Mouse (Mus musculus): ENCODE results near the gene Ppfia1. TPM values are rescaled to one million over a fixed set of nuclear protein-coding genes. Genes with fewer than 3 reads are reported as not detected.

Gene Ppfia1
- total RNA-seq, 1 experiment from 2014 or later = 53.3 TPM

DNA sequence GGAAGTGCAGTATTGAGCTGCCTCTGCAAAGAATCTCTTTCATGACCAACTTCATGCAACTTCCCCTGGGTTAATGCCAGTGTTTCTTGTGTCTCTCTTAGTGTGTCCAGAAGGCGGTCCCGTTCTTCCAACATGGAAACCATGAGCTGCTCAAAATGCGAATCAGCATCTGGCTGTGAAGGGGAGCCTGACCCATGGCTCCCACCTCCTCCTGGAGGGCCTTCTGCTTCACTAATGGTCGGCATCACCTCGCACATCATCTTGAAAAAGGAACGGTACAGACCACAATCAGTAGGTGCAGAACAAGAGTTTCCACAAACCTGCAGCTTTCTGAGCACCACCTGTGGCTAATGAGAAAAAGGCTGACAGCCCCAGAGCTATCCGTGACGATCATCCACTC is 1.3 kb downstream of the Ppfia1 start:
- ATAC-seq (replicated peaks; ENCODE audit: low read depth, poor library complexity, severe bottlenecking) = no peak

DNA sequence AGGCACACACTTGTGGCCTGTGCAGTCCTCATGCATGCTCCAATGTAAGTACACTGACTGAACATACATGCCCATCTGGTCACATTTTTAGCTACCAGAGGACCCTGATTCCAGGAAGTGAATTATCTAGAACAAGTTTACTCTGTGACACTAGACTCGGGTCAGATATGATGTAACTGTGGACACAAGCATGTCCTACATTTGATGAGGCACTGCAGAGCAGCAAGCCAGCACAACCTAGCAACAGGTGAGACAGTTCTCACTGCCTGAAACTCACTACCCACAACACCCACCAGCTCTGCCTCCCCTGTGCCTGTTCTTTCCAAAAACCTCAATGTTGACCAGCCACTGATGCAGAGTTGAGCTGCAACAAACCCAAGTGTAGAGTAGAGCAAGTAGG is 2.7 kb downstream of the Ppfia1 start:
- ATAC-seq (replicated peaks; ENCODE audit: low read depth, poor library complexity, severe bottlenecking) = no peak

- ATAC-seq (replicated peaks; ENCODE audit: low read depth, poor library complexity, severe bottlenecking) = no peak
Measured at GRCm38 (mm10) chr7:144549904-144550566, 3.5 kb downstream of the Ppfia1 start.

DNA sequence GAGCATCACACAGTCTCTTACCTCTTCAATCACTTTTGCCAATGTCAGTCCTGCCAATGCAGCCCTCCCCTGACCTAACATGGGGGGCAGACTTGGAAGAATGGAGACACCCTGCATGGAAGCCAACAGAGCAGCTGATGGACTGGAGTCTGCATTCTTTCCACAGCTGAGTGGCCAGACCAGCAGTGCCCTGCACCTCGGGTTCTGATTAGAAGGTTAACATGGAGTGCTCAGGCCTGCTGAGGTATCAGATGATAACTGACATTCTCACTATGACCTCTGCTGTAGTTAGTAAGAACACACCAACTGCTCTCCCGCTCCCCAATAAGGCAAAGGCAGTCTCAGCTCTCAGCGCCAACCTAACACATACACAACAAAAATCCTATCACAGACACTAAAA is 8.3 kb downstream of the Ppfia1 start:
- ATAC-seq (replicated peaks; ENCODE audit: low read depth, poor library complexity, severe bottlenecking) = no peak

DNA sequence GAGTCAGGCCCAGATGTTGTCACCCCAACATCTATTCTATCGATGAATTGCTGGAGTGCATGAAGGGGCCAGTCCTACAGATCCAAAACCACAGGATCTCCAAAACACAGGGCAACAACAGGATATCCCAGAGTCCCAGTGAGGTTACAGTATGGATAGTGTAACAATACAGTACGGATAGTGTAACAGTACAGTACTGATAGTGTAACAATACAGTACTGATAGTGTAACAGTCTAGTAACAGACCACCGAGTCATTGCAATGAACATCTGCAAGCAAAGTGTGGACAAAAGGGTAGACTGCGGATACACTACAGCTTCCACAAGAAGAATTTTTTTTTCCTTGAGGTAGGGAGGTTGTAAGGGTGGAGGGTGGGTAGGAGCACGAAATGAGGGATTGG is 12.2 kb downstream of the Ppfia1 start:
- ATAC-seq (replicated peaks; ENCODE audit: low read depth, poor library complexity, severe bottlenecking) = no peak

DNA sequence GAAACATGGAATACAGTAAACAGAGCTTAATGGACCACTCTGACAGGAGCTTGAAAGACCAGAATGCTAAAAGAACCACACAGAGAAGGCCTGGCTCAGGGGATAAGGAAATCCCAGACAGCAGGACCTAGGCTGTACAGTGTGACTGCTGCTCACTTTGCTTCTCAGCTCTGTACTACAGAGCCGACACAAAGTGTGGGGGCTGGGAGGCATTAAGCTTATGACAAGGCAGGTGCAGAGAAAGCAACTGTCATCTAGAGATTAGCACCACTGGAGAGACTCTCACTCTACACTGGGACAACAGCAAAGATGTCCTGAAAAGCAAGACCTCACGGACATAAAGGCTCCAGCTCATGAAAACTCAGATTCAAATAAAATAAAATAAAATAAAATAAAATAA is 14.4 kb downstream of the Ppfia1 start:
- ATAC-seq (replicated peaks; ENCODE audit: low read depth, poor library complexity, severe bottlenecking) = no peak; the same call in 1 of the 2 replicates

- ATAC-seq (replicated peaks; ENCODE audit: low read depth, poor library complexity, severe bottlenecking) = no peak
Measured at GRCm38 (mm10) chr7:144538030-144538644, 15.4 kb downstream of the Ppfia1 start.

- ATAC-seq (replicated peaks; ENCODE audit: low read depth, poor library complexity, severe bottlenecking) = peak; percentile 64
Measured at GRCm38 (mm10) chr7:144536367-144536766, 17.2 kb downstream of the Ppfia1 start.

DNA sequence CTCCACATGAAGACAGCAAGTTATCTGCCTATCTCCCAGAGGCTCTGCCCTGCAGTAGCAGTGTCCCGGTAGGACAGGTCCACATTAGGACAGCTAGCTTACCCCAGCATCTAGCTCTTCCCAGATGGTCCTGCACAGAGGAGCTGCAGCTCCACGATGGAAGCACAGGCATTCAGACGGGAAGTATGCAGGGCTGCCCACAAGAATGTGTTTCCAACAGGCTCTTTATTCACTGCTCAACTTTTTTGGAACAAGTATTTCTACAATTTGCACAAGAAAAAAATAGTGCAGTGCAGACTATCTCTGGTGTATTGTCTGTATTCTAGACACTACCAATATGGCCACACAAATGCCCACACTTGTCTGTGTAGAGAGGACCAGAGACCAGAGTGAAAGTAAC is 18.8 kb downstream of the Ppfia1 start:
- ATAC-seq (replicated peaks; ENCODE audit: low read depth, poor library complexity, severe bottlenecking) = no peak

DNA sequence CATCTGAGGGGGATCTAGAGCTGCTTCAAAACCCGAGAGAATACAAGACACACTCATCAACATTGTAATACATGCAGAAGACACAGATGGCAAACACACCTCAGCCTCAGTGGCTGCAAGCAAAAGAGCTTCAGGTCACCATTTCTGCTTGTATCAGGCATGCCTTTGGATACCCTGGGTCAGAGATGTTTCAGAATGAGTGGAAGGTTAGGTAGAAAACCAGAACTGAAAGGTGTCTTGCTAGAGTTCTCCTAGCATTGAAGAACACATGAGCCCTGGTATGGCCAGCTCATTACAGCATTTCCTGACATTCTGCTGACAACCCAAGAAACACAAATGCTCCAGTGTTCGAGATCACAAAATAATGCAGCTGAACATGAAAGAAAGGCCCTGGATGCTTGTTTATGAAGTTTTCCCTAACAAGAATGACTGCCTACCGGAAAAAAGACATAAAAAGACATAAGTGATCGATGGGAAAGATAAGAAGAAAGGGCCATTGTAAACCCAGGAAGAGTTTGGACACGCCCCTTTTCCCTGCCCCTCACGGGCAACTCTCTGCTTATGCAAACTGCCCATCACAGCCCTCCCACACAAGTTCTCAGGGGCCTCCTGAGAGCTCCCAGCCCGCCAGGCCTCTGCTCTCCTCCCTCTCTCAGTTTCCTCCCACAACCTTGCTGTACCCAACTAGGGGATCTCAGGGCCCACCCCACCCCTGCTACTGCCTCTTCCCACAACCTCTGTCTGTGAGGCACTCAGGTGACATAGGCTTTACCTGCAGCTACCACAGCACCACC is 21.7 kb downstream of the Ppfia1 start:
- no peak for ATAC-seq (replicated peaks; ENCODE audit: low read depth, poor library complexity, severe bottlenecking)

GRCm38 (mm10) chr7:144529851-144530250 is 23.7 kb downstream of the Ppfia1 start:
- peak; percentile 10; the same call in 1 of the 2 replicates for ATAC-seq (replicated peaks; ENCODE audit: low read depth, poor library complexity, severe bottlenecking)

DNA sequence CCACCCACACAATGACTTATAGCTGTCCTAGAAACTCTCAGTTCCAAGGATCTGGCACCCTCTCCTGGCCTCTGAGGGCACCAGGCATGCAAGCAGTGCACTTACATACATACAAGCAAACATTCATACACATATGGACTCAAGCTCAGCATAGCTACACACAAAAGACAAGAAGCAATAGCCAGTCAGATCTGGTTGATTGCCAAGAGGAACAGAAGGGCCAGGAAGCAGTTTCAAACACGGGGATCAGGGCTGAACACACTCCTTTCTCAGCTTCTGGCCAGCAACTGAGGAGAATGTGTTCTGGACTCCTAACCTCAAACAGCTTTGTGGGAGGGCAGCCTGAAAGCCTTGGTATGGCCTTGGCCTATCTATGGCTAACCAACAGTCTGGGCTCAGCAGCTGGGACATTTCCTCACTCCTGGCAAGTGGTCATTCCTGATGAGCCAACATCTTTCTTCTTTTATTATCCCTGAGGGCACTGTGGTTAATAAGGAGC is 25.8 kb downstream of the Ppfia1 start:
- no peak for ATAC-seq (replicated peaks; ENCODE audit: low read depth, poor library complexity, severe bottlenecking)

GRCm38 (mm10) chr7:144526649-144527048 is 26.9 kb downstream of the Ppfia1 start:
- ATAC-seq (replicated peaks; ENCODE audit: low read depth, poor library complexity, severe bottlenecking) = no peak

- ATAC-seq (replicated peaks; ENCODE audit: low read depth, poor library complexity, severe bottlenecking) = no peak
Measured at GRCm38 (mm10) chr7:144524427-144525191, 28.9 kb downstream of the Ppfia1 start.

- ATAC-seq (replicated peaks; ENCODE audit: low read depth, poor library complexity, severe bottlenecking) = peak; percentile 85
Measured at GRCm38 (mm10) chr7:144523415-144523814, 30.1 kb downstream of the Ppfia1 start.

GRCm38 (mm10) chr7:144521927-144522326 is 31.6 kb downstream of the Ppfia1 start:
- no peak for ATAC-seq (replicated peaks; ENCODE audit: low read depth, poor library complexity, severe bottlenecking)

GRCm38 (mm10) chr7:144519852-144520251 is 33.7 kb downstream of the Ppfia1 start:
- no peak for ATAC-seq (replicated peaks; ENCODE audit: low read depth, poor library complexity, severe bottlenecking)

GRCm38 (mm10) chr7:144516711-144517110 is 36.8 kb downstream of the Ppfia1 start:
- no peak for ATAC-seq (replicated peaks; ENCODE audit: low read depth, poor library complexity, severe bottlenecking)

DNA sequence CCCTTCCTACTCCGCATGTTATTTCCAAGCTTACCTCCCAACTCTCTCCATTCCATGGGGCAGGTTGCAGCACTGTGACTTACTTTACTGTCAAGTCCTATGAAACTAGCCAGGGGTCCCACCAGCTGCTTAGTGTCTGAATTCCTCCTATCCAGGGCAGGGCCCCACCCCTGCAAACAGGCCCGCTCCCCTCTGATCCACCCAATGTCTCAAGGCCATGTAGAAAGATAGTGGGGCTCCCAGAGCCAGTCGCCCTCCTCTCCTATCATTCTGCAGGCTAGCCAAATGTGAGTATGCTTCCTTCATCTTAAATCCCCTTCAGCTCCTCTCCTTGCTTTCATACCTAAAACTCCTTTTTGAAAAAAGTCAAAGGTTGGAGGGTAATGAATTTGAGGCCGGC is 44.4 kb downstream of the Ppfia1 start:
- no peak for ATAC-seq (replicated peaks; ENCODE audit: low read depth, poor library complexity, severe bottlenecking)

DNA sequence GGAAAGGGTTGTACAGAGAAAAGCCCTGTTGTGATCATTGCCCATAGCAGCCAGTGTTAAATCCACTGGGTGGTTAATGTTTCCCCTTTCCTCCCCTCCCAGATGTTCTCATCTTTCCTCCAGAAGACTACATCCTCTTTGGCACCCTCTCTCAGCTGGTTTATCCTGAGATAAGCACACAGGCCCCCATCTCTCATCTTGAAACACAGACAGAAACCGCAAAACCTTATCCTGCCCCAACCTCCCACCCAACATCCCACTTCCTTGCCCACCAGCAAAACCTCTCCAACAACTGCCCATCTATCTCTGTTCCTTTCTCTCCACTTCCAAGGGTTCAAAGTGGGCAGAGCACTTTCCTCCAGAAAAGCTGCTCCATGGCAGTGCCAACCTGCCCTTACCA is 46.7 kb downstream of the Ppfia1 start:
- peak; percentile 51 for ATAC-seq (replicated peaks; ENCODE audit: low read depth, poor library complexity, severe bottlenecking)

All from common myeloid progenitor, adult 5-6 weeks (primary cell).